Mouse (Mus musculus): Measurements from ENCODE around the gene Larp6.

GRCm38 (mm10) chr9:60776899-60777298, 64.1 kb downstream of the Larp6 start:
- no peak for TF ChIP-seq CTCF (IDR thresholded peaks at IDR 0.05; ENCODE audit: control insufficient read depth, insufficient read depth, insufficient replicate concordance, low read depth, low read length)
- no peak for TF ChIP-seq POLR2A (IDR thresholded peaks at IDR 0.05; ENCODE audit: control insufficient read depth, low read depth, low read length)
